Mouse (Mus musculus): ENCODE results near the gene Herpud2.
A peak's percentile ranks its signal among the peaks of the same experiment; 100 is the strongest.
"Not testable (repeated sequence)": the region's sequence is repeated elsewhere in the genome, so short reads cannot be mapped to it uniquely, and the experiment has no call there.

Gene Herpud2

DNA sequence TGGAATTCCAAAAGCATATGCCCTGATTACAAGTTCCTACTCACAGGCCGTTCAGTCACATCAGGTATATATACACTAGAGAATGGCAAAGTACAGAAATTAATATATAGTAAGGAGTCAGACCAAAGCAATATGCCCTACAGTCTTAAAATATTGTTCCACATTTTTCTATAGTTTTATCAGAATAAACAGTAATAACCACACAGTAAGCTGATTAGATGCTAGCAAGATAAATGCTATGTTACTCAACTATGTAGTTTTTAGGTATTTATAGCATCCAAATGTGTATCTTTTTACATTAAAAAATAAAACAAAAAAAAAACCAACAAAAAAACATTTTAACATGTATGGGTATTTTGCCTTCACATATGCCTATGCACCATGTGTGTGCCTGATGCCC, 5.7 kb downstream of the Herpud2 start:
- DNase-seq (ENCODE audit: low spot score in 2 of 2), result no peak

DNA sequence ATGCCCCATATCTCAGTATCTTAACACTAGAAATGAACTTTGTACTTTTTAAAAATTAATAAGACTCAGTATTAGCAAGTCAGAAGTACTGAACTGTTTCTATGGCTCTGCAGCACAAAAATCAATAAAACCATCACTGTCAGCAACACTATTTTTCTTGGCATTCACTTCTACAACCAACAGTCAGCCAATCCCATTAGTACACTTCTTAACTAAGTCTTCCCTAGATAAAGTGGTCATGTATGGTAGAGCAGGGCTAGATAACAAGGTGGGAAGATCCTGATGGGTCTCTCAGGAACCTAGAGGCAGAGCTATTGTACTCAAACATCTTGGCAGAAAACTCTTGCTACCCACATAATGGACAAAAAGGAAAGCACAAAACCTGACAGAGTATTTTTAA, 7.7 kb downstream of the Herpud2 start:
- DNase-seq (ENCODE audit: low spot score in 2 of 2), result no peak

DNA sequence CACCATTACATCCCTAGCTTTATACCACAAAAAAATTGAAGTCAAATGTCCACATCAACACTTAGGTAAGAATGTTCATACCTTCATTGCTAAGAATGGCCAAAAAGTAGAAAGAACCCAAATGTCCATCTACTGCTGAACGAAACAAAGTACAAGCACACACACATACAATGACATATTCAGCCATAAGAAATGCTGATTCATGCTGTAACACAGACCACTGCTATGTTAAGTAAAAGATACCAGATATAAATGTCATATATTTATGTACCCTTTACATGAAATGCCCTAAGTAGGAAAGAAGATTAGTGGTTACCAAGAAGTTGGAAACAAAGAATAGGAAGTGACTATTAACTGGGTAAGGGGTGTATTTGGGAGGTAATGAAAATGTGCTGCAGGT, 8.6 kb downstream of the Herpud2 start:
- no peak for DNase-seq (ENCODE audit: low spot score in 2 of 2)

GRCm38 (mm10) chr9:25142041-25142440, 9.6 kb downstream of the Herpud2 start:
- no peak for DNase-seq (ENCODE audit: low spot score in 2 of 2)

DNA sequence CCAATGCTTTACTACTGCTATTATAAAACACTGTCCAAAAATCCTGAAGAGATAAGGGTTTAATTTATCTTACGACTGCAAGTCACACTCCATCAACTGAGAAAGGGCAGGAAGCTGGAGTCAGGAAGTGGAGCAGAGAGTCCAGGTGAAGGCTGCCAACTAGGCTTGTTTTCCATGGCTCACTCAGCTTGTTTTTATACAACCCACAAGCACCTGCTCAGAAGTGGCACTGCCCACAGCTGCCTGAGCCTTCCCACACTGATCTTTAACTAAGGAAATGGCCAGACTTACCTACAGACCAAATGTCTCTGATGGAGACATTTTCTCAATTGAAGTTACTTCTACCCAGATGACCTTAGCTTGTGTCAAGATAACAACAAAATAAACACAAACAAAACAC, 11.3 kb downstream of the Herpud2 start:
- DNase-seq (ENCODE audit: low spot score in 2 of 2), result no peak

- no peak for DNase-seq (ENCODE audit: low spot score in 2 of 2)
Measured at GRCm38 (mm10) chr9:25138900-25139299, 12.7 kb downstream of the Herpud2 start.

- no peak for DNase-seq (ENCODE audit: low spot score in 2 of 2)
Measured at GRCm38 (mm10) chr9:25132920-25133319, 18.7 kb downstream of the Herpud2 start.

DNA sequence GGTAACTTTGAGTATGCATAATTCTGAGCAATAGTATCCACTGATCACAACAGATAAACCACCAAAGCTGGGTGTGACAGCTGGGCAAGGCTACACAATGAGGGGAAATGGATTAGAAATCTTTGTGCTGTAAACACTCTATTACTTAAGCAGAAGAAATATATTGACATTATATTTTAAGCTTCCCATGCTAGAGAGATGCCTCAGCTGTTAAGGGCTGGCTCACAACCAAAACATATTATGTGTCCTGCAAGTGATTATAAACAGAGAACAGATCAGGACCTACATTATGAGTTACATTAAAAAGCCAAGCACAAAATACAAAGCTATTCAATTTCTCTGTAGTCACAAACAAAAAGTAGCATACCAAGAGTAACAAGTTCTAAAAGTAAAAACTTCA, 19.4 kb downstream of the Herpud2 start:
- DNase-seq (ENCODE audit: low spot score in 2 of 2), result no peak

GRCm38 (mm10) chr9:25124048-25124447, 27.6 kb downstream of the Herpud2 start:
- DNase-seq (ENCODE audit: low spot score in 2 of 2), result no peak

- not testable (repeated sequence) for DNase-seq (ENCODE audit: low spot score in 2 of 2)
Measured at GRCm38 (mm10) chr9:25123590-25123989, 28.0 kb downstream of the Herpud2 start.

GRCm38 (mm10) chr9:25104638-25105037, 47.0 kb downstream of the Herpud2 start:
- DNase-seq (ENCODE audit: low spot score in 2 of 2), result peak; percentile 42 to 45

DNA sequence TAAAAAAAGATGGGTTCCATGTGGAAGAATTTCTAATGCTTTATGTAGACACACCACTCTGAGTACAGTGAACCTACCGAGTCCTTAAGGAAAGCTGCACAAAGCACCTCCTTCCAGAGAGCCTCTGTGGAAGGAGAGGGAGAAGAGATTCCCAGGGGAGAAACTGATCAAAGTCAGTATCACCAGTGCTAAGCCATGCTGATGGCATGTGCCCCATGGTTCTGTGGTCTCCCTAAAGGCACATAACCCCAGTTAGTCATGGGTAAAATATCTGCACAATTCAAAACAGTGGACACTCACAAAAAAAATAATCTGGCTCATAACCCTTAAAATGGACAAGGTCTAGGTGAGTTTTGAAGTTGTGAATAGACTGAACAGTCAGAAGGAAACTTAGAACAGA, 48.7 kb downstream of the Herpud2 start:
- no peak for DNase-seq (ENCODE audit: low spot score in 2 of 2)

GRCm38 (mm10) chr9:25090853-25091252, 60.8 kb downstream of the Herpud2 start:
- no peak for DNase-seq (ENCODE audit: low spot score in 2 of 2)

- DNase-seq (ENCODE audit: low spot score in 2 of 2), result no peak
Measured at GRCm38 (mm10) chr9:25089122-25089521, 62.5 kb downstream of the Herpud2 start, which contains the start of gene Gm10181. Gene Gm10181 (plus strand): TSS chr9:25089422.

DNA sequence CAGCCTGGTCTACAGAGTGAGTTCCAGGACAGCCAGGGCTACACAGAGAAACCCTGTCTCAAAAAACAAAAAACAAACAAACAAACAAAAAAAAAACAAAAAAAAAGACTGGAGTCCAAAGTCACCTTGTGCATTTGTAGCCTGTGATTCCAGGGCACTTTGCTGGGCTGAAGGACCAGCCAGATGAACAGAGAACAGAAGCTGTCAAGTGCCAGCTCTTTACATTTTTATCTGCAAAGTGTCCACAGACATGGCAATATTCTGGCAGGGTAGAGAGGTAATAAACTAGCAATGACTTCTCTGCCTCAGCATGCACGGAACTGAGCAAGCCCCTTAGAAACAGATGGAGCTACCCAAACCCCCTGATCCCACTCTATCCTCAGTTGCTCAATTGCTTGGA, 75.1 kb downstream of the Herpud2 start:
- no peak for DNase-seq (ENCODE audit: low spot score in 2 of 2)

DNA sequence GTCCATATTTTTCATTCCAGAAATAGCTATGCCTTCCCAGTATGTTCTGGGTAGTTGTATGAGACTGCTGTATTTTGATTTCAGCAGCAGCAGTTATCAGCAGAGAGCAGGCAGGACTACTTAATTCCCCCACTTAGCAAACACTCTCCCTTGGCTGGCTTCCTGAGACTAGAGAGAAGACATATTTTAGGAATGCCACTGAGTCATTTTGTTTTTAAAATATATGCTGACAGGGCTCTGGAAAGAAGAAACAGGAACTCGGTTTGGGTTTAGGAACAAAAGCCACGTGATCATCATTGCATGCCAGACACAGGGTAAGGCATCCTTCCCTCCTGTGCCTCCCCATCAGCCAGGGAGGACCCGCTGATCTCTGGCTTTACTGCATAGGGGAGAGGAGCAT, 75.6 kb downstream of the Herpud2 start:
- peak; percentile 28 to 34 for DNase-seq (ENCODE audit: low spot score in 2 of 2)

GRCm38 (mm10) chr9:25072666-25073065, 79.0 kb downstream of the Herpud2 start:
- no peak for DNase-seq (ENCODE audit: low spot score in 2 of 2)

DNA sequence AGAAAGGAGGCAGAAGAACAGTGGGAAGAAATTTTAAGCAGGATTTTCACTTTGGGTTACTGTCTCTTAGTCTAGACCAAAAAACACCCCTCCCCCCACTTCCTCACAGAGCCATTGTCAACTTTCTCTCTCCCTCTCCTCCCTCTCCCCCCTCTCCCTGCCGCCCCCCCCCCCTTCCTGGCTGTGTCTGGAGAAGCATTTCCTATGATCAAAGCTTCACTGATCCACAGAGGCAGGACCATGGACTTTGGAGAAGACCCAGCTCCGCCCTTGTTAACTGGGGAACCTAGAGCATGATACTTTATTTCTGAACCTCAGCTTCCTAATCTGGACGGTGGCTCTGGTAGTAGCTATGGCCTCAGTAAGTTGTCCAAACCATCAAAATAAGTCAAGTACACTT, 92.9 kb downstream of the Herpud2 start:
- DNase-seq (ENCODE audit: low spot score in 2 of 2), result no peak

All from heart, adult 9 months (tissue).